Mouse (Mus musculus): ENCODE data around the gene Vmn2r90. TPM values are rescaled to one million over a fixed set of nuclear protein-coding genes. Genes with fewer than 3 reads are reported as not detected.
"Not testable (repeated sequence)": the region's sequence is repeated elsewhere in the genome, so short reads cannot be mapped to it uniquely, and the experiment has no call there.

Gene Vmn2r90
- total RNA-seq (2022), result not detected

DNA sequence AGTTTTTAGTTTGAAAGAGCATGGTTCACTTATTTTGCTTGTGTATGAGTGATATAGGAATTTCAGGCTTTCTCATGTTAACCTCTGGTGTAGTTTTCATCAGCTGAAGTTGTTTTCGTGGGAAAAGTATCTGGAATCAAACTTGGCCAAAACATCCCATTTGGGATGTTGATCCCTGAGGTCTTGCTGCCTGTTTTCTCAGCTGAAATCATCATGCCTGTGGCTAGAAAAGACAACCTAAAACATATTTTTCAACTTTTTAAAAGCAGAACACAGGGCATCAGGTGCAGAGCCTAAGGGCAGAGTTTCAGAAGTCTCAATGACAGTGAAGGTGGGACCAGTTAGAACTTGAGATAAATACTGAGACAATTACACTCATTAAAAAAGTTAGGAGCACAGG lies at the start of gene Vmn2r90:
TSS of gene Vmn2r90 (plus strand) at position 301 of the 400 bp plus-strand sequence.
- no peak for DNase-seq (ENCODE audit: low spot score in 2 of 2)

DNA sequence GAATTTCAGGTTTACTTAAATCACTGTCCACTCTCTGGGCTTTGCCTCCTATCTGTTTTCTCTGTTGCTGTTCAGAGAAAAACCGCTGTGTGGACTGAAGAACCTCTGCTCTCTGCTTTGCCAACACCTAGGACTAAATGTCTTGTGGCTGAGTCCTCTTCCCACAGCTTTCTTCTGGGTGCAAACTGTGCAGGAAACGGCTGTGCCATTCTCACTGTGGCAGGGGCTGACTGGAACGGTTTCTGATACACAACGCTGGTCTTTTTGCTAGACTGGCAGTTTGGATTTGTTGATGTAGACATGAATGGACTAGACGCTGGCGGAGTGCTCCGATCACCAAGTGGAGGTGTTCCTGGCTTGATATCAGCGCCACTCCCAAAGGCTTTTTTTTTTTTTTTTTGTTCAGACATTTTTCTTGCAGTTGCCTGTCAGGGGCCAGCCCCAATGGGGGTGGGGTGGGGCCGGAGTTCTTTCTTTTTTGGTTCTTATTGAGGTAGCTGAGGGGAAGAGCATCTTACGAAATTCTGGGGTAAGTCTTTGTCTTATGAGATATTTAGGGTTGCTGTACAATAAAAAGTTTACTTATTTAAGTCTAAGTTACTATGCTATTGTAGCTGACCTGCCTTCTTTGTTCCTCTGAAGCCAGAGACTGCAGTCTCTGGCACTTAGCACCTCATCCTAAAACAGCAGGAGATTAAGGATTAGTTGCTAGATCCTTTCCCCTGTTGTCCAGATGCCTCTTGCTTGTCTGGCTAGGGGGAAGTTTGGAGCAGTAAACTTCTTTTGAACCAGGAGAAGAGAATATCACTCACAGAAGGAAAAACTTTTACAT lies 48.3 kb upstream of the Vmn2r90 start:
- no peak for DNase-seq (ENCODE audit: low spot score in 2 of 2)

DNA sequence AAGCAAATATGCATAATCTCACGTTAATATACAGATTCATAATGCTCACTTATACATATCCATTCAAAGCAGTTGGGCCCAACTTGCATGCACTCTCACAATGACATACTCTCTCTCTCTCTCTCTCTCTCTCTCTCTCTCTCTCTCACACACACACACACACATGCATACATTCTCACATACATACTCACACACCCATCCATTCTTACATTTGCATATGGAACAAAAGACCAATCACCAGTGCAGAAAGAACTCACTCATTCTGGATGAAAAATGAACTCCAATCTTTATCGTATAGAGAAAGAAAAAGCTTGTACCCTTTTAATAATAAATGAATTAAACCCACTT lies 47.7 kb upstream of the Vmn2r90 start:
- no peak for DNase-seq (ENCODE audit: low spot score in 2 of 2)

DNA sequence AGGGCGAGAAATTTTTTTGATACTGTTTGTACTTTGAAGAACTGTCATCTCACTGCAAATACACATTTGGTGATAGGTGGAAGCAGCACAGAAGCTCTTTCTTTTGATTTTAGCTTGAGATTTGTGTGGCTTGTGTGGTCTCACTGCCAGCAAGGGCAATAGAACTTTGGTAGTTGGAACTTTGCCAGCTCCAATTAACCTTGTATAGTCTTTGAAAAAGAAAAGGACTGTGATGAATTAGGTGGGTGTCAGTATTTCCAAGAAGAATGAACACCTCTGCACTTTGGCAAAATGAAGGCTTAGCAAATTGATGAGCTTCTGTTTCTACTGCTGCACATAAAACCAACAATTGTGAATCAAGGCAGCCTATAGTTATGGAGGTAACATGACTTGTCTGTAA lies 24.8 kb upstream of the Vmn2r90 start:
- no peak for DNase-seq (ENCODE audit: low spot score in 2 of 2)

DNA sequence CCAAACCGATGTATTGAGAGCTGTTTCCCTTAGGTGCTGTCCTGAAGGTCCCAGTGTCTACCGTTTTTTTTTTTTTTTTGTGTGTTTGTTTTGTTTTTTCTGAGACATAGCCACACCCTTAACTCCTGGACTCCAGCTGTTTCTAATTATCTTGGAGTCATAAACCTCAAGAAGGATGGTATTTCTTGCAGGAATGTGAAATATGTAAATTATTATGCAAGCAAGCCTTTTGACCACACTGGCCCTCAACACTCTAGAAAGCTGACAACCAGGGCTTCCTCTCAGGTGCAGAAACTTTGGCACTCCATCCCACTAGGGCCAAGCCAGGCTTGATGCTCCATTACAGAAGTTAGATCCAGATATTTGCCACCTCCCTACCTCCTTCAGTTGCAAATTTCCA lies 12.9 kb upstream of the Vmn2r90 start:
- no peak for DNase-seq (ENCODE audit: low spot score in 2 of 2)

DNA sequence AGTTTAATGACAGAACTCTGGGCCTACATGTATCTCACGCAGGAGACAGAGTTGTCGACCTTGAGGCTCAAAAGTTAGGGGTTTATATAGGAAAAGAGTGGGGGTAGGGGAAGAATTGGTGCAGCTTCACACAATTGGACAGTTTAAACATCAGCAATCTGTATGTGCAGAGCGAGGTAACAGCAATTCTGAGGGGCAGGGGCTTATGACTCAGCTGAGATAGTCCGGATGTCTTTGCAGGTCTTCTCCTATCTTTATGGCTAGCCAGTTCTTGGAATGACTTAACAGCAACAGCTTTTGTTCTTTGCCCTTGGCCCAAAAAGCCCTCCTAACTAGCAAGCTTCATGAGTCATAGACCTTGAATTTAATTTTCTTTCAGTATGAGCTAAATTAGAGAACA lies 28.8 kb downstream of the Vmn2r90 start:
- DNase-seq (ENCODE audit: low spot score in 2 of 2), result not testable (repeated sequence)

DNA sequence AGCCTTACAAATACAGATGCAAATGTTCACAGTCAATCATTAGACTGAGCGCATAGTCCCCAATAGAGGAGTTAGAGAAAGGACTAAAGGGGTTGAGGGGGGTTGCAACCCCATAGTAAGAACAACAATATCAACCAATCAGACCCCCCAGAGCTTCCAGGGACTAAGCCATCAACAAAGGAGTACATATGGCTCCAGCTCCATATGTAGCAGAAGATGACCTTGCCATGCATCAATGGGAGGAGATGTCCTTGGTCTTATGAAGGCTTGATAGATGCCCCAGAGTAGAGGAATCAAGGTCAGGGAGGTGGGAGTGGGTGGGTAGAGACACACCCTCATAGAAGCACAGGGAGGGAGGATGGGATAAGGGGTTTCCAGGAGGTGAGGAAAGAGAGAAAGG lies 35.1 kb downstream of the Vmn2r90 start:
- DNase-seq (ENCODE audit: low spot score in 2 of 2), result no peak

DNA sequence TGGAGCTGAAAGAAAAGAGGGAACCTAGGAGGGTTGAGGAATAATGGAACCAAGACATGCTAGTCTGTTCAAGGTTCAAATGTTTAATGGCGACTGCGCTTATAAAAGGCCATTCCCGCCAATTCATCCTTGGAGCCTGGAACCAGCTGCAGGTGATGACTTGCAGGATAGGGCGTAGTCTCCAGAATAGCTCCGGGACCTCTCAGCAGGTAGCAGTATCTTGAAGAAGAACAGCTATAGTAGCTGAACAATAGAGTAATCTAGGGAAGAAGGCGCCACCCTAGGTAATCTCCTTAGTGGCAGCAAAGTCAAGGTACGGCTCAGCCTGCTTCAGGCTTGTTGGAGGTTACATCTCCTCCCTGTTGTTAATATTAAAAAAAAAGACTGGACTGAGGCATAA lies 35.8 kb downstream of the Vmn2r90 start:
- DNase-seq (ENCODE audit: low spot score in 2 of 2), result not testable (repeated sequence)

DNA sequence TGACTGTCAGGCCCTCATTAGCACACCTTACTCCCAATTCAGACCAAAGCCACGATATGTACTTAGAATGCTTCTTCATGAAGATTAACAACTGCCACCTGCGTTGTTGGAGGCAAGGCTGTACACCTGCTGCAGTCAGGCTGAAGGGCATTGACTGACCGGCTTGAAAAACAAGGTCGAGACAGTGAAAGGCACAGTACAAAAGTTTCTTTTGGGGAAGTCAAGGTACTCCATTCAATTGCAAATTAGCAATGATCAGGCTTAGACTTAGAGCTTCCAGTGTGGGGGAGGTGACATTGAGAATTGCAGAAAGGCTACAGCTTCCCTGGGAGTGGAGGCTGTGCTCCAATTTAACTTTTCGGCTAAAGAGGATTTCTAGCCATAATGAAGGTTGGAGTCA lies 36.4 kb downstream of the Vmn2r90 start:
- not testable (repeated sequence) for DNase-seq (ENCODE audit: low spot score in 2 of 2)

DNA sequence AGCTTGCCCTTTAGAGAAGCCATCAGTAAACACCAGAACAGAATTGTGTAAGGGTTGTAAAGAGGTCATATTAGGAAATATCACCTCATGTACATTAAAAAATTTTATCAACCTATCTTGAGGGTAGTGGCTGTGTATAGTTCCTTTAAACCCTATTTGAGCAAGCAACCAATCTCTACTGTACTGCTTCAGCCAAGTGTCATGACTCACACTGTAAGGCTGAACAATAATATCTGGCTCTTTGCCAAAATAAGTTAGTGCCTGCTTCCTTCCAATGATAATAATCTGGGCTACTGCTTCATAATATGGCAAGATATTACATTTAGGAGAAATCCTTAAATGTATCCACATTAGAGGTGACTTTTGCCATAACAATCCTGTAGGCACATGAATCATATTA lies 38.0 kb downstream of the Vmn2r90 start:
- not testable (repeated sequence) for DNase-seq (ENCODE audit: low spot score in 2 of 2)

DNA sequence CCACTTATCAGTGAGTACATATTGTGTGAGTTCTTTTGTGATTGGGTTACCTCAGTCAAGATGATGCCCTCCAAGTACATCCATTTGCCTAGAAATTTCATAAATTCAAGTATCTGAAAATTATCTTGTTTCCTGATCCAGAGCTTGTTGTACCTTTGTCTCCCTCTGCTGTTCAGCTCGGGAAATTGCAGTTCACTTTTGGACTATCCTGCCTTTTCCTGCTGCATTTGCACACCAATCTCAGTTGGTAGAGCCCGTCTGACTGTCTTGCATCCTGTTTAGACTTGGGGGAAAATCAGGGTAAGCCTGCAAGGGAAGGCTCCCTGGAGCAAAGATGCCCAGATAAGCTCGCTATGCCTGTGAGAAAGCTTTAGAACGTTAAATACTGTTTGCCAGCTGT lies 45.8 kb downstream of the Vmn2r90 start:
- DNase-seq (ENCODE audit: low spot score in 2 of 2), result peak; percentile 3 to 4

DNA sequence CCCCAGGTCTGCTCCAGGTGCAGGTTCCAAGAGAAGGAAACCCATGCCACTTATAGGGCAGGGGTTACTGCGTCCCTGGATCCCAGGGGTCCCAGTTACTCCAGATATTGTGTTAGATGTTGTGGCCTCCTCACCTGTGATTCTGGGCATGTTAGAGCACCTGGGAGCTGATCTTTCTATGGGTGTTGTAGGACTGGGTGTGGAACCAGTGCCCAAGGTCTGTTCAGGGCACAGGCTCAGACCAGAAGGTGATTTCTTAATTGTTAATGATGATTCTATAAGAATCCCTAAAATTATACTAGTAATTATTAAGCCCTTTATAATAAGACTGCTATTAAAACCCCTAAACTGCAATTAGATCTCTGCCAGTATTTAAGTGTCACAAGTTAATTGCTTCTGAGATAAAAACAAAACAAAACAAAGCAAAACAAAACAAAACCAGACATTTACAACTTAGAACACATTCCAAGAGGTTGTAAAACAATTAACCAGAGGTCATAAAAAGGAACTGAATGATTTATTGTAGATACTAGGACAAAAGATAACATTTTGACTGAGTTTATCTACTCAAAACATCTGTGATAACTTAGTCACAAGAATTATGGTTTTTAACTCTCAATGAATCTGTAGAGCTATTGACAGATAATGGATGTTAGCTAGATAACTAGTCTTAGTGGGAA lies 59.2 kb downstream of the Vmn2r90 start:
- no peak for DNase-seq (ENCODE audit: low spot score in 2 of 2)

DNA sequence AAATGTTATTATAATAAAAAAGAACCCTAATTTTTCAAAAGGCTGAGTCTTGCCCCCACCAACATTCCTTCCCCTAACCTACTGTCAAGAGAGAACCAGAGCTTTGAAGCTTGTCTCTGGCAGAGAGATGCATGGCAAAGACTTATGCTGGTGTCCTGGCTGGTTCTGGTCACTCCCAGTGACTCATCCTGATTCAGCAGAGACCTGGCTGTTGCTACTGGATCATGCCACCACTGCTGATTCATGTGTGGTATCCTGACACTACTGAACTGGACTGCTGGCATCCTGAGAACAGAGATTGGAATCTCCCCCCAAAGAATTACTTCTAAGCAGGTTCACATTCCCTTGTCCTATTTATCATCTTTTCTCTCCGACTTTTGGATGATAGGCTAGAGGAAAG lies 60.7 kb downstream of the Vmn2r90 start:
- no peak for DNase-seq (ENCODE audit: low spot score in 2 of 2)

DNA sequence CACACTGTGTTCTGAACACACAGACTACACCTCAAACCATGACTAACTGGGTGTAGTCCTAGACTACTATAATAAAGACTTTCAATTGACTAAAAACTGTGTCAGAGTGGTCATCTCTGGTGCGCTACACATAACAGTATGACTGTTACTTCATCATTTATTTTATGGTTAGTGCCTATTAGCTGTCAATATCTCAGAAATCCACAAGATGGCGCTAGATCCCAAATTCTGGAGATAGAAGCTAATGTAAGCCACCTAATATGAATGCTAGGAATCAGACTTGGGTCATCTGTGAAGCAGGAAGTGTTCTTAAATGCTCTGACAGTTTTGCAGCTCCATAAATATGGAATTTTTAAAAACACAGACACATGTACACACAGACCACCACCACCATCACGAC lies 62.9 kb downstream of the Vmn2r90 start:
- no peak for DNase-seq (ENCODE audit: low spot score in 2 of 2)

Other genes starting within 250 kb of the Vmn2r90 start
- 10 to 100 TPM; 53.7 to 68.4 (median 63.0) TPM for gene Lnpep, start 78.7 kb upstream of the Vmn2r90 start, total RNA-seq (2022)
- gene Spaca6, start 123.4 kb downstream of the Vmn2r90 start, total RNA-seq (2022), result 1 to 10 TPM; 4.5 to 5.4 (median 4.5) TPM
- under 1 TPM in 3 of 4 experiments, not detected in 1; 0.12 to 0.18 (median 0.13) TPM for gene Has1, start 151.5 kb downstream of the Vmn2r90 start, total RNA-seq (2022)
- not detected for gene Fpr1, start 180.2 kb downstream of the Vmn2r90 start, total RNA-seq (2022)
- gene Fpr2, start 184.1 kb downstream of the Vmn2r90 start, total RNA-seq (2022), result not detected
- gene Fpr3, start 184.1 kb downstream of the Vmn2r90 start, total RNA-seq (2022), result not detected